11 mouse cellular contexts compared by ENCODE assay signal in the genomic region with DNA sequence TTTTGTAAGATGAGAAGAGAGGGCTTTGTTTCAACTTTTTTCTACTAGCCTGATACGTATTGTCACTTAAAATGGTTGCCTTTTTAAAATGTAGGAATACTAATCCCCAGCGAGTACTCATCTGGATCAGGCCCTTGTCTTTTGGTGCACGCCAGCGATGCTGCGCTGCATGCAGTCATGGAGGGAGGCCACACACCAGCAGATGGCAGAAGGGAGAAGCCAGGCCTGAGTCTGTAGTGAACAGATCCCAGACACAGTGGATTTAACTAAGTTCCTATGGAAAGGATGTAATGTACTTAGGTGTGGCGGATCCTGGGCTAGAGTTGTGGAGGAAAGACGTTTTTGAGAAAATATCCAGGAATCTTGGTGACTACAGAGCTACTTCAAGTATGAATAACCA. TPM values are rescaled to one million over a fixed set of nuclear protein-coding genes. Genes with fewer than 3 reads are reported as not detected.
DNase-seq lines count a peak whose midpoint lies in the region; TF ChIP-seq lines count a peak whose summit lies in the region.
"Had no signal": no experiment of that assay in that cellular context is flagged by ENCODE, and none has a peak within 500 bp of the region (broad histone marks: within the 10 kb centered on the region; RNA-seq: fewer than 3 reads in every experiment).

No protein-coding gene starts in this region.

- DNase-seq in gastrocnemius, adult 2 months, result no peak
- no peak for DNase-seq in gastrocnemius, postnatal 14 days
- DNase-seq in left cerebral cortex, postnatal 14 days (ENCODE audit: low spot score in 2 of 2), result peak; percentile 31 to 42
- DNase-seq in left cerebral cortex, adult 8-10 months (ENCODE audit: low spot score in 2 of 2), result no peak
- DNase-seq in NIH3T3 (ENCODE audit: low read depth), result peak; percentile 16
- DNase-seq in brain, embryonic 14.5 days (ENCODE audit: low read depth), result peak; percentile 29
- no peak for DNase-seq in spleen, postnatal 10 days (ENCODE audit: low spot score in 2 of 2)
- DNase-seq: left cerebral cortex, postnatal 4 days had no signal

- no peak overlapping the region for H3K27ac ChIP-seq in gastrocnemius, adult 2 months
- H3K27ac ChIP-seq: hindbrain, embryonic 13.5 days; kidney, embryonic 15.5 days had no signal

- TF ChIP-seq CTCF in gastrocnemius, adult 2 months (IDR thresholded peaks at IDR 0.05), result peak; percentile 46
- TF ChIP-seq CTCF in brain, embryonic 14.5 days (IDR thresholded peaks at IDR 0.05; ENCODE audit: borderline replicate concordance, extremely low read depth, insufficient read depth, insufficient read length), result peak; percentile 42; the same call in 1 of the 2 replicates

- H3K4me3 ChIP-seq in gastrocnemius, adult 2 months, result no peak overlapping the region
- H3K4me3 ChIP-seq: heart, embryonic 12.5 days; hindbrain, embryonic 13.5 days; kidney, embryonic 15.5 days had no signal

- intact Hi-C loops in gastrocnemius, adult 2 months (cut with DNase I), result no loop called here
- intact Hi-C loops in gastrocnemius, postnatal 14 days (cut with DNase I; ENCODE audit: low total_unique reads), result no loop called here
- intact Hi-C loops in left cerebral cortex, postnatal 14 days (cut with DNase I), result no loop called here

- no peak for TF ChIP-seq POLR2A in brain, embryonic 14.5 days (IDR thresholded peaks at IDR 0.05; ENCODE audit: borderline replicate concordance, extremely low read depth, insufficient read depth, insufficient read length, poor library complexity, severe bottlenecking)

RNA-seq across cellular contexts. Expression of a gene that starts 25.0 kb away (rescaled TPM):
- 10 to 100 TPM; 24.0 to 24.1 TPM for total RNA-seq in gastrocnemius, adult 2 months (2021)
- 10 to 100 TPM; 18.3 to 20.2 TPM for total RNA-seq in gastrocnemius, postnatal 14 days (2021)
- total RNA-seq in left cerebral cortex, postnatal 14 days (2021), result 10 to 100 TPM; 24.9 to 28.2 TPM
- 10 to 100 TPM; 28.0 to 31.7 (median 29.1) TPM for total RNA-seq in left cerebral cortex, adult 8-10 months (2022)
- 23.0 and 26.6 TPM in 2 replicates for polyA plus RNA-seq in brain, embryonic 14.5 days (2012; rRNA removed)

RNA-seq across cellular contexts. Expression of a gene that starts 31.6 kb away (rescaled TPM):
- 1 to 10 TPM; 5.9 to 6.2 TPM for total RNA-seq in gastrocnemius, adult 2 months (2021)
- total RNA-seq in gastrocnemius, postnatal 14 days (2021), result 1 to 10 TPM; 7.5 to 7.8 TPM
- total RNA-seq in left cerebral cortex, postnatal 14 days (2021), result 10 to 100 TPM; 29.3 to 31.2 TPM
- 10 to 100 TPM; 34.1 to 38.8 (median 37.0) TPM for total RNA-seq in left cerebral cortex, adult 8-10 months (2022)
- polyA plus RNA-seq in brain, embryonic 14.5 days (2012; rRNA removed), result 54.4 and 61.7 TPM in 2 replicates

RNA-seq across cellular contexts. Expression of a gene that starts 46.9 kb away (rescaled TPM):
- 10 to 100 TPM; 47.0 to 54.5 TPM for total RNA-seq in gastrocnemius, adult 2 months (2021)
- 10 to 100 TPM; 29.7 to 37.1 TPM for total RNA-seq in gastrocnemius, postnatal 14 days (2021)
- 10 to 100 TPM; 34.7 to 34.9 TPM for total RNA-seq in left cerebral cortex, postnatal 14 days (2021)
- 10 to 100 TPM; 43.8 to 55.4 (median 47.9) TPM for total RNA-seq in left cerebral cortex, adult 8-10 months (2022)
- polyA plus RNA-seq in brain, embryonic 14.5 days (2012; rRNA removed), result 27.1 and 31.3 TPM in 2 replicates

Comparison
In these comparisons a context has a peak if more than half of its experiments do, and no peak if none do; other contexts are left out.
1. DNase-seq: peak in left cerebral cortex, postnatal 14 days (2 of 2), NIH3T3 (single experiment) and brain, embryonic 14.5 days (single experiment); none in gastrocnemius, adult 2 months (single experiment), gastrocnemius, postnatal 14 days (single experiment), left cerebral cortex, adult 8-10 months (0 of 2) and spleen, postnatal 10 days (0 of 2).